Mouse (Mus musculus) ES-E14 (cell line): ENCODE results near the gene Efcab1. TPM values are rescaled to one million over a fixed set of nuclear protein-coding genes. Genes with fewer than 3 reads are reported as not detected.
"Not testable (repeated sequence)": the region's sequence is repeated elsewhere in the genome, so short reads cannot be mapped to it uniquely, and the experiment has no call there.

Experiments used
- DNase-seq: peaks from one replicate; pipeline ENCODE4 v3.0.0-alpha.2; 2013; ENCODE audit warnings: low read depth, low spot score
- H3K27ac ChIP-seq: 2 replicates; pipeline ENCODE4 v1.5.1; 2012; ENCODE audit warnings: low read depth, mild to moderate bottlenecking, low read length, moderate library complexity, mixed read lengths; ENCODE audit not compliant: poor library complexity, insufficient read depth, severe bottlenecking
- H3K36me3 ChIP-seq: 2 replicates; pipeline ENCODE4 v1.6.1; 2012; ENCODE audit warnings: mild to moderate bottlenecking, low read length, moderate library complexity, mixed read lengths; ENCODE audit not compliant: control insufficient read depth, poor library complexity, insufficient read depth, severe bottlenecking
- H3K4me1 ChIP-seq, 2 experiments: fragments of 150-350 bp in 1 of 2; sonication (generic) in 1 of 2; 2 replicates each; pipeline ENCODE4 v1.6.1; 2012; ENCODE audit warnings: low read length in 2 of 2, mild to moderate bottlenecking in 1 of 2, mixed read lengths in 1 of 2; ENCODE audit not compliant: control insufficient read depth in 2 of 2, insufficient read depth in 2 of 2, poor library complexity in 1 of 2
- H3K4me3 ChIP-seq, 2 experiments: fragments of 150-350 bp in 1 of 2; sonication (generic) in 1 of 2; 2 replicates each; pipeline ENCODE4 v1.5.1; 2012; ENCODE audit warnings: low read length in 2 of 2, low read depth in 1 of 2, mild to moderate bottlenecking in 1 of 2, mixed read lengths in 1 of 2; ENCODE audit not compliant: insufficient read depth in 1 of 2, poor library complexity in 1 of 2, severe bottlenecking in 1 of 2
- H3K9ac ChIP-seq: 2 replicates; pipeline ENCODE4 v1.6.1; 2012; ENCODE audit warnings: low read depth, mild to moderate bottlenecking, low read length, mixed read lengths; ENCODE audit not compliant: poor library complexity, insufficient read depth, severe bottlenecking
- H3K9me3 ChIP-seq: fragments of 150-350 bp; sonication (generic); 2 replicates; pipeline ENCODE4 v1.6.1; 2012; ENCODE audit warnings: low read depth, mild to moderate bottlenecking, low read length; ENCODE audit not compliant: control insufficient read depth, insufficient read depth
- CHD2 ChIP-seq: IDR thresholded peaks from 2 replicates; pipeline ENCODE4 v1.6.1; 2014; ENCODE audit warnings: mild to moderate bottlenecking, low read depth, low read length, inconsistent platforms
- HCFC1 ChIP-seq: IDR thresholded peaks from 2 replicates; pipeline ENCODE4 v1.6.1; 2012; ENCODE audit warnings: low read length, inconsistent platforms, borderline replicate concordance; ENCODE audit not compliant: insufficient read depth
- MAFK ChIP-seq: IDR thresholded peaks from 2 replicates; pipeline ENCODE4 v1.6.1; 2014; ENCODE audit warnings: mild to moderate bottlenecking, low read depth, low read length, inconsistent platforms; ENCODE audit not compliant: insufficient read depth
- ZC3H11A ChIP-seq: IDR thresholded peaks from 2 replicates; pipeline ENCODE4 v1.6.1; 2012; ENCODE audit warnings: low read depth, mild to moderate bottlenecking, inconsistent platforms, low read length, borderline replicate concordance
- ZNF384 ChIP-seq: IDR thresholded peaks from 2 replicates; pipeline ENCODE4 v1.6.1; 2012; ENCODE audit warnings: low read depth, low read length, inconsistent platforms
- in situ Hi-C, 2 experiments: fragments of 600-800 bp; cut with MboI; formaldehyde crosslinking; loops; one replicate each; pipeline ENCODE4 v1.15.1; 2025; ENCODE audit warnings: low sequenced_read_pairs in 2 of 2, inconsistent platforms in 1 of 2; ENCODE audit not compliant: unreplicated experiment in 2 of 2
- total RNA-seq: library from RNA; depleted of rRNA; stranded (reverse); fragments of 300-350 nt; gene quantifications from 2 replicates; pipeline ENCODE4 v1.2.3, GENCODE M21; 2012

Gene Efcab1
- total RNA-seq, 1 experiment = 0.58 TPM

- Histone ChIP-seq H3K9me3 (no peaks in the 10 kb centered on the region), H3K9ac (no peak overlapping the region), H3K27ac (no peak overlapping the region), H3K36me3 (no peaks in the 10 kb centered on the region), H3K4me3 (no peak overlapping the region), H3K4me1 (no peaks in the 10 kb centered on the region)
- in situ Hi-C loops = no loop called here
- DNase-seq = no peak
- TF ChIP-seq ZNF384 (no peak), CHD2 (no peak), HCFC1 (no peak), MAFK (no peak), ZC3H11A (no peak)
Observed at GRCm38 (mm10) chr16:14893864-14894263, 12.5 kb upstream of the Efcab1 start.

DNA sequence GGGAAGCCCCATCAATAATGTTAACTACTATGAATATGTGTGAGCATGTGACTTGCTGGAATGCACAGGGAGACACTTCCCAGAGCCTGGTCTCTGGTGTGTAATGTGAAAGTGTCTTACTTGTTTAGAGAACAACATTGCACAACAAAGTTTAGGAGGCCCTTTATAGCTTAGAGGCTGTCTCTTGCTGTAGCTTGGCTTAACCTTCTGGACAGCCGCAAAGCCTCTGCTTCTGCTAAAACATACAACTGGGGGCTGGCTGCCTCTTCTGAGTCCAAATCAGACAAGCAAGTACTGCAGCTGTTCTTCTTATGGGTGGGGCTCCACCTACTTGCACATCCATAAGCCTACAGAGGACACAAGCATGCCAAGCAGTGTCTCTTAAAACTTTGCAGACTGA is 11.7 kb upstream of the Efcab1 start:
- DNase-seq = no peak
- Histone ChIP-seq H3K36me3 (no peaks in the 10 kb centered on the region), H3K9me3 (no peaks in the 10 kb centered on the region), H3K4me3 (no peak overlapping the region), H3K27ac (no peak overlapping the region), H3K4me1 (no peaks in the 10 kb centered on the region), H3K9ac (no peak overlapping the region)
- no peak for TF ChIP-seq CHD2
- TF ChIP-seq ZNF384 = no peak
- no peak for TF ChIP-seq HCFC1
- TF ChIP-seq ZC3H11A = no peak
- in situ Hi-C loops = no loop called here

GRCm38 (mm10) chr16:14895543-14895942 is 10.9 kb upstream of the Efcab1 start:
- no peak for DNase-seq
- H3K4me1 ChIP-seq = no peaks in the 10 kb centered on the region
- no peaks in the 10 kb centered on the region for H3K36me3 ChIP-seq
- H3K9ac ChIP-seq = no peak overlapping the region
- TF ChIP-seq CHD2 (no peak), ZC3H11A (no peak)
- in situ Hi-C loops = no loop called here
- H3K9me3 ChIP-seq = no peaks in the 10 kb centered on the region
- no peak overlapping the region for H3K27ac ChIP-seq
- H3K4me3 ChIP-seq = no peak overlapping the region

- H3K9me3 ChIP-seq, H3K36me3 ChIP-seq, DNase-seq, H3K4me1 ChIP-seq, in situ Hi-C loops, H3K27ac ChIP-seq, H3K9ac ChIP-seq, H3K4me3 ChIP-seq: not testable (repeated sequence)
Observed at GRCm38 (mm10) chr16:14930711-14931110, 24.3 kb downstream of the Efcab1 start.

GRCm38 (mm10) chr16:14936478-14937166 is 30.2 kb downstream of the Efcab1 start:
- H3K9ac ChIP-seq, in situ Hi-C loops, H3K4me1 ChIP-seq, H3K27ac ChIP-seq, H3K9me3 ChIP-seq, H3K4me3 ChIP-seq, DNase-seq, H3K36me3 ChIP-seq: not testable (repeated sequence)
